Mouse (Mus musculus): Measurements from ENCODE around the gene Vax2. TPM values are rescaled to one million over a fixed set of nuclear protein-coding genes. Genes with fewer than 3 reads are reported as not detected.

Gene Vax2
- polyA plus RNA-seq, 1 experiment from 2014 or later: not detected

- H3K4me3 ChIP-seq (ENCODE audit: low read depth, low read length): no peak overlapping the region
- H3K27ac ChIP-seq (ENCODE audit: low read depth, low read length): no peak overlapping the region
- peaks cover 96% of the 10 kb centered on the region for H3K27me3 ChIP-seq (replicated peaks; ENCODE audit: control insufficient read depth, insufficient read depth, low read length)
- 4% methylated on average over 3 of the region's 3 CpGs for WGBS
- no peaks in the 10 kb centered on the region for H3K9me3 ChIP-seq (replicated peaks; ENCODE audit: control insufficient read depth, low read length)
- H3K9ac ChIP-seq (ENCODE audit: low read length): no peak overlapping the region
- DNase-seq (ENCODE audit: low spot score): no peak
- H3K4me2 ChIP-seq (ENCODE audit: low read length): no peak overlapping the region
- H3K4me1 ChIP-seq (ENCODE audit: control insufficient read depth, insufficient read depth, low read length): no peaks in the 10 kb centered on the region
- no peaks in the 10 kb centered on the region for H3K36me3 ChIP-seq (ENCODE audit: control insufficient read depth, insufficient read depth, low read length)
- ATAC-seq: no peak
Observed at GRCm38 (mm10) chr6:83695731-83696130, 15.3 kb upstream of the Vax2 start.

- 0% methylated on average over 7 of the region's 7 CpGs for WGBS
- H3K4me1 ChIP-seq (ENCODE audit: control insufficient read depth, insufficient read depth, low read length): no peaks in the 10 kb centered on the region
- peaks cover 94% of the 10 kb centered on the region for H3K27me3 ChIP-seq (replicated peaks; ENCODE audit: control insufficient read depth, insufficient read depth, low read length)
- no peak overlapping the region for H3K4me3 ChIP-seq (ENCODE audit: low read depth, low read length)
- ATAC-seq (no peak), DNase-seq (ENCODE audit: low spot score) (no peak)
- H3K36me3 ChIP-seq (ENCODE audit: control insufficient read depth, insufficient read depth, low read length): no peaks in the 10 kb centered on the region
- no peak overlapping the region for H3K27ac ChIP-seq (ENCODE audit: low read depth, low read length)
- H3K9ac ChIP-seq (ENCODE audit: low read length): no peak overlapping the region
- no peaks in the 10 kb centered on the region for H3K9me3 ChIP-seq (replicated peaks; ENCODE audit: control insufficient read depth, low read length)
- no peak overlapping the region for H3K4me2 ChIP-seq (ENCODE audit: low read length)
Observed at GRCm38 (mm10) chr6:83696684-83697083, 14.4 kb upstream of the Vax2 start.

- WGBS: under 1% methylated on average over 8 of the region's 8 CpGs
- DNase-seq (ENCODE audit: low spot score) (no peak), ATAC-seq (no peak)
- Histone ChIP-seq H3K4me1 (ENCODE audit: control insufficient read depth, insufficient read depth, low read length) (no peaks in the 10 kb centered on the region), H3K4me3 (ENCODE audit: low read depth, low read length) (no peak overlapping the region), H3K27ac (ENCODE audit: low read depth, low read length) (no peak overlapping the region), H3K27me3 (replicated peaks; ENCODE audit: control insufficient read depth, insufficient read depth, low read length) (peaks cover 91% of the 10 kb centered on the region), H3K36me3 (ENCODE audit: control insufficient read depth, insufficient read depth, low read length) (no peaks in the 10 kb centered on the region), H3K9ac (ENCODE audit: low read length) (no peak overlapping the region), H3K4me2 (ENCODE audit: low read length) (no peak overlapping the region), H3K9me3 (replicated peaks; ENCODE audit: control insufficient read depth, low read length) (no peaks in the 10 kb centered on the region)
Observed at GRCm38 (mm10) chr6:83697932-83698331, 13.1 kb upstream of the Vax2 start.

- ATAC-seq (no peak), DNase-seq (ENCODE audit: low spot score) (no peak)
- Histone ChIP-seq H3K9ac (ENCODE audit: low read length) (no peak overlapping the region), H3K9me3 (replicated peaks; ENCODE audit: control insufficient read depth, low read length) (no peaks in the 10 kb centered on the region), H3K27me3 (replicated peaks; ENCODE audit: control insufficient read depth, insufficient read depth, low read length) (peaks cover 90% of the 10 kb centered on the region), H3K27ac (ENCODE audit: low read depth, low read length) (no peak overlapping the region), H3K4me1 (ENCODE audit: control insufficient read depth, insufficient read depth, low read length) (no peaks in the 10 kb centered on the region), H3K4me2 (ENCODE audit: low read length) (no peak overlapping the region), H3K36me3 (ENCODE audit: control insufficient read depth, insufficient read depth, low read length) (no peaks in the 10 kb centered on the region), H3K4me3 (ENCODE audit: low read depth, low read length) (no peak overlapping the region)
- 5% methylated on average over 5 of the region's 5 CpGs for WGBS
Observed at GRCm38 (mm10) chr6:83699971-83700370, 11.1 kb upstream of the Vax2 start.

GRCm38 (mm10) chr6:83701001-83701400 lies 10.1 kb upstream of the Vax2 start:
- no peak overlapping the region for H3K9ac ChIP-seq (ENCODE audit: low read length)
- no peak overlapping the region for H3K4me3 ChIP-seq (ENCODE audit: low read depth, low read length)
- DNase-seq (ENCODE audit: low spot score) (no peak), ATAC-seq (no peak)
- H3K4me1 ChIP-seq (ENCODE audit: control insufficient read depth, insufficient read depth, low read length): no peaks in the 10 kb centered on the region
- H3K27me3 ChIP-seq (replicated peaks; ENCODE audit: control insufficient read depth, insufficient read depth, low read length): peaks cover 89% of the 10 kb centered on the region
- H3K36me3 ChIP-seq (ENCODE audit: control insufficient read depth, insufficient read depth, low read length): no peaks in the 10 kb centered on the region
- WGBS: under 1% methylated on average over 11 of the region's 11 CpGs
- no peak overlapping the region for H3K4me2 ChIP-seq (ENCODE audit: low read length)
- H3K9me3 ChIP-seq (replicated peaks; ENCODE audit: control insufficient read depth, low read length): no peaks in the 10 kb centered on the region
- no peak overlapping the region for H3K27ac ChIP-seq (ENCODE audit: low read depth, low read length)

- peaks cover 88% of the 10 kb centered on the region for H3K27me3 ChIP-seq (replicated peaks; ENCODE audit: control insufficient read depth, insufficient read depth, low read length)
Observed at GRCm38 (mm10) chr6:83702146-83702999, 8.7 kb upstream of the Vax2 start.

GRCm38 (mm10) chr6:83703000-83703721 lies 7.9 kb upstream of the Vax2 start:
- peaks cover 88% of the 10 kb centered on the region for H3K27me3 ChIP-seq (replicated peaks; ENCODE audit: control insufficient read depth, insufficient read depth, low read length)
- no peak overlapping the region for H3K4me3 ChIP-seq (ENCODE audit: low read depth, low read length)
- no peak overlapping the region for H3K27ac ChIP-seq (ENCODE audit: low read depth, low read length)
- WGBS: 1% methylated on average over 27 of the region's 27 CpGs
- no peak for DNase-seq (ENCODE audit: low spot score)
- H3K9ac ChIP-seq (ENCODE audit: low read length): no peak overlapping the region
- H3K36me3 ChIP-seq (ENCODE audit: control insufficient read depth, insufficient read depth, low read length): no peaks in the 10 kb centered on the region
- ATAC-seq: no peak
- H3K4me1 ChIP-seq (ENCODE audit: control insufficient read depth, insufficient read depth, low read length): no peaks in the 10 kb centered on the region
- no peak overlapping the region for H3K4me2 ChIP-seq (ENCODE audit: low read length)
- no peaks in the 10 kb centered on the region for H3K9me3 ChIP-seq (replicated peaks; ENCODE audit: control insufficient read depth, low read length)

More at GRCm38 (mm10) chr6:83702146-83702999, 8.7 kb upstream of the Vax2 start:
- Histone ChIP-seq H3K4me2 (ENCODE audit: low read length) (0 out of 2 replicates have a peak overlapping the region, but pooled peaks have one; percentile 9), H3K4me3 (ENCODE audit: low read depth, low read length) (no peak overlapping the region), H3K9ac (ENCODE audit: low read length) (no peak overlapping the region), H3K9me3 (replicated peaks; ENCODE audit: control insufficient read depth, low read length) (no peaks in the 10 kb centered on the region), H3K4me1 (ENCODE audit: control insufficient read depth, insufficient read depth, low read length) (no peaks in the 10 kb centered on the region), H3K27ac (ENCODE audit: low read depth, low read length) (no peak overlapping the region), H3K36me3 (ENCODE audit: control insufficient read depth, insufficient read depth, low read length) (no peaks in the 10 kb centered on the region)
- under 1% methylated on average over 53 of the region's 53 CpGs for WGBS
- DNase-seq (ENCODE audit: low spot score) (no peak), ATAC-seq (no peak)

GRCm38 (mm10) chr6:83703722-83704078 lies 7.4 kb upstream of the Vax2 start:
- Histone ChIP-seq H3K9me3 (replicated peaks; ENCODE audit: control insufficient read depth, low read length) (no peaks in the 10 kb centered on the region), H3K4me2 (ENCODE audit: low read length) (no peak overlapping the region), H3K36me3 (ENCODE audit: control insufficient read depth, insufficient read depth, low read length) (no peaks in the 10 kb centered on the region), H3K9ac (ENCODE audit: low read length) (no peak overlapping the region), H3K4me3 (ENCODE audit: low read depth, low read length) (no peak overlapping the region), H3K4me1 (ENCODE audit: control insufficient read depth, insufficient read depth, low read length) (no peaks in the 10 kb centered on the region), H3K27me3 (replicated peaks; ENCODE audit: control insufficient read depth, insufficient read depth, low read length) (peaks cover 88% of the 10 kb centered on the region), H3K27ac (ENCODE audit: low read depth, low read length) (no peak overlapping the region)
- no peak for DNase-seq (ENCODE audit: low spot score)
- ATAC-seq: no peak
- under 1% methylated on average over 10 of the region's 10 CpGs for WGBS

- Histone ChIP-seq H3K27ac (ENCODE audit: low read depth, low read length) (no peak overlapping the region), H3K36me3 (ENCODE audit: control insufficient read depth, insufficient read depth, low read length) (no peaks in the 10 kb centered on the region), H3K4me3 (ENCODE audit: low read depth, low read length) (no peak overlapping the region), H3K9me3 (replicated peaks; ENCODE audit: control insufficient read depth, low read length) (no peaks in the 10 kb centered on the region), H3K27me3 (replicated peaks; ENCODE audit: control insufficient read depth, insufficient read depth, low read length) (peaks cover 88% of the 10 kb centered on the region), H3K4me1 (ENCODE audit: control insufficient read depth, insufficient read depth, low read length) (no peaks in the 10 kb centered on the region), H3K4me2 (ENCODE audit: low read length) (no peak overlapping the region), H3K9ac (ENCODE audit: low read length) (no peak overlapping the region)
- DNase-seq (ENCODE audit: low spot score) (no peak), ATAC-seq (no peak)
- 0% methylated on average over 1 of the region's 1 CpGs for WGBS
Observed at GRCm38 (mm10) chr6:83704294-83704693, 6.8 kb upstream of the Vax2 start.
